Mouse (Mus musculus): ENCODE data around the gene Ifrd1. TPM values are rescaled to one million over a fixed set of nuclear protein-coding genes. Genes with fewer than 3 reads are reported as not detected.
"Not testable (repeated sequence)": the region's sequence is repeated elsewhere in the genome, so short reads cannot be mapped to it uniquely, and the experiment has no call there.

Ifrd1 gene
- total and polyA plus RNA-seq, 3 experiments = 40.2 to 180 (median 149) TPM

GRCm38 (mm10) chr12:40199302-40199701 lies 49.0 kb downstream of the Ifrd1 start, which contains the start of gene Lsmem1:
TSS of gene Lsmem1 (minus strand) at chr12:40199490.
- no peak for DNase-seq

- no peak for DNase-seq
These were observed 49.9 kb downstream of the Ifrd1 start for GRCm38 (mm10) chr12:40198427-40198826.

GRCm38 (mm10) chr12:40198019-40198418 lies 50.3 kb downstream of the Ifrd1 start:
- DNase-seq = no peak

GRCm38 (mm10) chr12:40197511-40197910 lies 50.8 kb downstream of the Ifrd1 start:
- DNase-seq = no peak

GRCm38 (mm10) chr12:40185474-40185873 lies 62.8 kb downstream of the Ifrd1 start:
- no peak for DNase-seq

- DNase-seq = peak; percentile 23
These were observed 71.2 kb downstream of the Ifrd1 start for GRCm38 (mm10) chr12:40177089-40177488.

GRCm38 (mm10) chr12:40176158-40176557 lies 72.1 kb downstream of the Ifrd1 start:
- DNase-seq = no peak

- DNase-seq = not testable (repeated sequence)
These were observed 73.1 kb downstream of the Ifrd1 start for GRCm38 (mm10) chr12:40175171-40175570.

- no peak for DNase-seq
These were observed 76.7 kb downstream of the Ifrd1 start for GRCm38 (mm10) chr12:40171637-40172036.

GRCm38 (mm10) chr12:40169675-40170074 lies 78.6 kb downstream of the Ifrd1 start:
- no peak for DNase-seq

- DNase-seq = no peak
These were observed 83.7 kb downstream of the Ifrd1 start for GRCm38 (mm10) chr12:40164621-40165020.

GRCm38 (mm10) chr12:40160777-40161176 lies 87.5 kb downstream of the Ifrd1 start:
- no peak for DNase-seq

- DNase-seq = no peak
These were observed 94.1 kb downstream of the Ifrd1 start for GRCm38 (mm10) chr12:40154188-40154587.

- DNase-seq = no peak
These were observed 95.8 kb downstream of the Ifrd1 start for GRCm38 (mm10) chr12:40152353-40153069.

Small RNA genes within 50 kb of the gene (microRNA-seq; reads per million reads assigned to microRNA genes)
- gene Mir1938 = 0 to 1.1 reads per million in 2 experiments

Other genes with a start within 250 kb of the Ifrd1 start
- gene Arl4a, start 210.5 kb downstream of the Ifrd1 start, total RNA-seq (2021) = 10 to 100 TPM; 91.3 to 99.1 TPM
- gene Arl4a, start 210.5 kb downstream of the Ifrd1 start, polyA plus RNA-seq (2012; rRNA removed) = 6.8 and 9.9 TPM in 2 replicates
- 1 to 10 TPM; 1.0 to 1.6 TPM for gene Scin, start 114.3 kb downstream of the Ifrd1 start, total RNA-seq (2021)
- 0.49 and 0.59 TPM in 2 replicates for gene Scin, start 114.3 kb downstream of the Ifrd1 start, polyA plus RNA-seq (2012; rRNA removed)
- under 1 TPM in 1 of 2 experiments, not detected in 1; 0.12 TPM for gene Lsmem1, start 49.0 kb downstream of the Ifrd1 start, total RNA-seq (2021)
- gene Lsmem1, start 49.0 kb downstream of the Ifrd1 start, polyA plus RNA-seq (2012; rRNA removed) = not detected in 2 replicates
- 10 to 100 TPM; 14.2 to 16.3 TPM for gene Zfp277, start 197.4 kb upstream of the Ifrd1 start, total RNA-seq (2021)
- gene Zfp277, start 197.4 kb upstream of the Ifrd1 start, polyA plus RNA-seq (2012; rRNA removed) = 2.0 and 2.1 TPM in 2 replicates
- 10 to 100 TPM; 14.5 to 15.5 TPM for gene Dock4, start 197.4 kb upstream of the Ifrd1 start, total RNA-seq (2021)
- gene Dock4, start 197.4 kb upstream of the Ifrd1 start, polyA plus RNA-seq (2012; rRNA removed) = 4.3 and 4.7 TPM in 2 replicates